Mouse (Mus musculus) midbrain, embryonic 13.5 days (tissue): ENCODE results near the gene Tsen54. TPM values are rescaled to one million over a fixed set of nuclear protein-coding genes. Genes with fewer than 3 reads are reported as not detected.

Experiments used
- ATAC-seq: fragments of 200-750 bp; cut with Nextera tagmentation; 2 replicates; pipeline ENCODE4 v1.8.0; 2017; ENCODE audit warnings: mild to moderate bottlenecking, moderate TSS enrichment, moderate library complexity
- H3K27ac ChIP-seq: fragments of 300-500 bp; sonication (generic); 2 replicates; pipeline ENCODE4 v1.5.1; 2015; ENCODE audit warnings: inconsistent platforms, mild to moderate bottlenecking, moderate library complexity
- H3K27me3 ChIP-seq: fragments of 300-500 bp; sonication (generic); 2 replicates; pipeline ENCODE4 v1.6.1; 2015; ENCODE audit warnings: mild to moderate bottlenecking, inconsistent platforms
- H3K36me3 ChIP-seq: fragments of 300-500 bp; sonication (generic); 2 replicates; pipeline ENCODE4 v1.6.1; 2015; ENCODE audit warnings: mild to moderate bottlenecking, inconsistent platforms
- H3K4me1 ChIP-seq: fragments of 300-500 bp; sonication (generic); replicated peaks from 2 replicates; pipeline ENCODE4 v1.6.1; 2015; ENCODE audit warnings: inconsistent platforms
- H3K4me2 ChIP-seq: fragments of 300-500 bp; sonication (generic); replicated peaks from 2 replicates; pipeline ENCODE4 v1.6.1; 2015; ENCODE audit warnings: moderate library complexity, mild to moderate bottlenecking, inconsistent platforms
- H3K4me3 ChIP-seq: fragments of 300-500 bp; sonication (generic); replicated peaks from 2 replicates; pipeline ENCODE4 v1.5.1; 2015; ENCODE audit warnings: mild to moderate bottlenecking, inconsistent platforms
- H3K9ac ChIP-seq: fragments of 300-500 bp; sonication (generic); replicated peaks from 2 replicates; pipeline ENCODE4 v1.6.1; 2015; ENCODE audit warnings: mild to moderate bottlenecking, inconsistent platforms
- H3K9me3 ChIP-seq: fragments of 300-500 bp; sonication (generic); 2 replicates; pipeline ENCODE4 v1.6.1; 2016; ENCODE audit warnings: mild to moderate bottlenecking, inconsistent platforms
- WGBS: fragments of 180-500 bp; shearing (Covaris S2); methylation state at CpG from one replicate; pipeline ENCODE4 v1.1.7; 2015; 5-methylcytosine and 5-hydroxymethylcytosine counted together
- polyA plus RNA-seq: library from polyadenylated mRNA; unstranded; fragments of >200 nt; fragmentation: Nextera tagmentation; extraction: Ambion mirVana; gene quantifications from 2 replicates; pipeline ENCODE4 v1.2.1, GENCODE M21; 2015

The Tsen54 gene
- polyA plus RNA-seq, result 24.8 and 25.8 TPM in 2 replicates

DNA sequence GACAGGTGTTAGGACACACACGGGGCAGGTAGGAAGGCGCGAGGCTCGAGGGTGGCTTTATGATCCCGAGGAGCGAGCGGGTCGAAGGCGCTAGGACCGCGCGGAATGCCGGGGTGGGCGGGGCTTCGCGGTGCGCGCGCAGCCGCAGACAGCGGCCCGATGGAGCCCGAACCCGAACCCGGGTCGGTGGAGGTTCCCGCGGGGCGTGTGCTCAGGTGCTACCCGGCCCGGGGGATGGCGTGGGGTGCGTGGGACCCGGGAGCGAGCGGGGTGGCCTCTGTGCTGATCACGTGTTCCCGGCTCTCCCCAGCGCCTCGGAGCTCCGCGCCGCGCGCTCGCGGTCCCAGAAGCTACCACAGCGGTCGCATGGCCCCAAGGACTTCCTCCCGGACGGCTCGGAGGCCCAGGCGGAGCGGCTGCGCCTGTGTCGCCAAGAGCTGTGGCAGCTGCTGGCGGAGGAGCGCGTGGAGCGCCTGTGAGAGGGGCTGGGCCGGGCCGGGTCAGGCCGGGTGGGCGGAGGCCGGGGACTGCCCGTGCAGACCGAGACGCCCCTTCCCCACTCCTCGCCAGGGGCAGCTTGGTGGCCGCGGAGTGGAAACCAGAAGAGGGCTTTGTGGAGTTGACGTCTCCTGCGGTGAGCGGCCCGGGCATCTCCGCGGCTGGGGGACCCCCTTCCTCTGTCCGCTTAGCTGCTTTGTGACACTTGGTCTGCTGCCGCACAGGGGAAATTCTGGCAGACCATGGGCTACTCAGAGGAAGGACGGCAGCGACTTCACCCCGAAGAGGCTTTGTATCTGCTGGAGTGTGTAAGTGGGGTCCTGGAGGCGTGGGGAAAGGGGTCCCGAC lies at the start of gene Tsen54:
Tsen54 (plus strand) TSS at position 120 of the 846 bp plus-strand sequence.
- H3K4me1 ChIP-seq, result peaks cover 52% of the 10 kb centered on the region
- peak within 1 kb of the TSS; percentile 93 for H3K4me2 ChIP-seq
- peak within 1 kb of the TSS; percentile 90 for H3K9ac ChIP-seq
- H3K27me3 ChIP-seq, result no peaks in the 10 kb centered on the region
- H3K9me3 ChIP-seq, result no peaks in the 10 kb centered on the region
- ATAC-seq, result peak; percentile 57
- H3K27ac ChIP-seq, result peak within 1 kb of the TSS; percentile 81
- peaks cover 37% of the 10 kb centered on the region for H3K36me3 ChIP-seq
- H3K4me3 ChIP-seq, result peak within 1 kb of the TSS; percentile 92
- 0% methylated on average over 71 of the region's 84 CpGs for WGBS

DNA sequence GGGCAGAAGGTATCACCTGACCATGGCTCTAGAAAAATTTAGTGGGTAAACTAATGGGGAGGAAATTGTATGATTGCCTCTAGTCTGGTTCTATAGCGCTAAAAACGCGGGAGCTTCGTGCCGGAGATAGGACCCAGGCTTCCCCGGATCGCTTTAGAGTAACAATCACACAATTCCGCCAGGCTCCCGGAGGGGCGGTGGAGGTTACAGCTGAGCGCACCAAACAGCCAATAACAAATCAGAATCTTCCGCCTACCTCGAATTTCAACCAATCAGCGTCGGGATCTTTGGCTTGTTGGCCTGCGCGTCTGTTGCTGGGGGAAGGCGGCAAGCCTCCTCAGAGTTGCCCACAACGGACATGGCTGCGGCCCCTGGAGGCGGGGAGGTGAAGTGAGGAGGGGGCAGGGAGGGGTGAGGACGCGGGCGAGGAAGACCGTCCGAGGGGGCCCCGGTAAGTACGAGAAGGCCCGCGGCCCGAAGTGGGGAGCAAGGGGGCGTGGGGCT lies 49.4 kb upstream of the Tsen54 start, which contains the start of gene Tmem94:
Tmem94 (plus strand) TSS at position 331 of the 504 bp plus-strand sequence.
- no peaks in the 10 kb centered on the region for H3K9me3 ChIP-seq
- peak within 1 kb of the TSS; percentile 81 for H3K4me2 ChIP-seq
- ATAC-seq, result peak; percentile 96
- H3K4me1 ChIP-seq, result peaks cover 35% of the 10 kb centered on the region
- under 1% methylated on average over 32 of the region's 32 CpGs for WGBS
- H3K9ac ChIP-seq, result peak within 1 kb of the TSS; percentile 93
- peak within 1 kb of the TSS; percentile 84 for H3K4me3 ChIP-seq
- no peaks in the 10 kb centered on the region for H3K27me3 ChIP-seq
- H3K27ac ChIP-seq, result peak within 1 kb of the TSS; percentile 92
- 0 out of 2 replicates have a peak, but pooled peaks cover 2% of the 10 kb centered on the region for H3K36me3 ChIP-seq

DNA sequence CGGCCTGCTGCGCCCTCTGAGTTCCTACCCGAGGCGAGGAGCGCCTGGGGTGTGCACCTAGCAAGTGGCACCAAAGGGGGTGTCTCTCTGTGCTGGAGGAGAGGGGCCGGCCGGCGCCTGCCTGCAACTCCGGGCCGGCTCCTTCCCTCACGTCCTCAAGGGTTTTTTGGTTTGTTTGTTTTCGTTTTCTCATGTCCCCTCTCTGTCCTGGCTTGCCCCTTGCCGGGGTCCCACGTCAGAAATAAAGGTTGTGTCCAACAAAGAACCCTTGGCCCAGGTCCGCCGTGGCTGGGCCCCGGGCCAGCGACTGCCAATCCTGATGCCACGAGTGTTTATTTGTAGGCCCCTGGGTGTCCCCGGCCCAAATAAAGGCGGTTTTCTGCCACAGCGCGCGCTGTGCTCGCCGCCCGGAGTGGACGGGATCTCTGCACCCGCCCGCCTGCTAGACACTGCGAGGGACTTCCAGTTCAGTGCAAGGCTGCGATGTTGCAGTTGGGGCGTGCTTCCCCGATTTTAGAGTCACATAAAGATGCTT lies 48.9 kb upstream of the Tsen54 start:
- no peaks in the 10 kb centered on the region for H3K9me3 ChIP-seq
- H3K9ac ChIP-seq, result peak overlapping the region; percentile 93
- no peaks in the 10 kb centered on the region for H3K27me3 ChIP-seq
- ATAC-seq, result peak; percentile 91
- 0 out of 2 replicates have a peak, but pooled peaks cover 2% of the 10 kb centered on the region for H3K36me3 ChIP-seq
- H3K4me3 ChIP-seq, result peak overlapping the region; percentile 84
- H3K4me1 ChIP-seq, result peaks cover 35% of the 10 kb centered on the region
- H3K4me2 ChIP-seq, result peak overlapping the region; percentile 81
- WGBS, result 0% methylated on average over 34 of the region's 34 CpGs
- H3K27ac ChIP-seq, result peak overlapping the region; percentile 92

DNA sequence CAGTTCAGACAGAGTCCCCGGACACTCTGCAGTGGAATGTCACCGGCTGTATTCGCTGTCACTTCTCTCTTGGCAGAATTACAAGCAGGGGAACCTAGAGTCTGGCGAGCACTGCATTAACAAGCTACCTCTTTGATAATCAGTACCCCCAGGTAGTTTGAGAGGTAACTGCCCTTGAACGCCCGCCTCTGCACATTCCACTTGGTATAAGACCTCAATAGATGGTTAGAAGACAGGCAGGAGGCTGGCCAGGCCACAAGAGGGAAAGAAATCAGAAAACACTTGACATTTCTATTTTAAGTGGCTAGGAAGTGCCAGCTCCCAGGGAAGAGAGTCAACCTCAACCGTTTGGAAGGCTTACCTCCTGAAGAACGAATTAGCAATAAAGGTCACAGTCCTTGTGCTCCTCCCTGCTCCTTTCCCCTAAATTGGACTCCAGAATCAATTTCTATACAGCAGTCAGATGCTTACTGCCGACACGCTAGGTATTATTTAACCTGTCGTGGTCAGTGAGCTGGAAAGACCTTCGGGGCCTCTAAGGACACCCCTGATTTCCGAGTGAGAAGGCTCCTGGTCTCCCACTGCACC lies 48.1 kb upstream of the Tsen54 start:
- 0 out of 2 replicates have a peak, but pooled peaks cover 2% of the 10 kb centered on the region for H3K36me3 ChIP-seq
- no peak for ATAC-seq
- WGBS, result 37% methylated on average over 13 of the region's 13 CpGs
- peak overlapping the region; percentile 93 for H3K9ac ChIP-seq
- H3K27ac ChIP-seq, result peak overlapping the region; percentile 92
- no peaks in the 10 kb centered on the region for H3K9me3 ChIP-seq
- H3K4me1 ChIP-seq, result peaks cover 35% of the 10 kb centered on the region
- H3K27me3 ChIP-seq, result no peaks in the 10 kb centered on the region
- H3K4me3 ChIP-seq, result peak overlapping the region; percentile 84
- H3K4me2 ChIP-seq, result peak overlapping the region; percentile 81

GRCm38 (mm10) chr11:115766981-115767380 lies 47.5 kb upstream of the Tsen54 start:
- Histone ChIP-seq H3K4me3 (no peak overlapping the region; the same call in 1 of the 2 replicates), H3K27ac (peak overlapping the region; percentile 92; the same call in 1 of the 2 replicates), H3K4me2 (peak overlapping the region; percentile 81), H3K27me3 (no peaks in the 10 kb centered on the region), H3K9me3 (no peaks in the 10 kb centered on the region), H3K4me1 (peaks cover 35% of the 10 kb centered on the region), H3K9ac (peak overlapping the region; percentile 93; the same call in 1 of the 2 replicates), H3K36me3 (0 out of 2 replicates have a peak, but pooled peaks cover 2% of the 10 kb centered on the region)
- no peak for ATAC-seq
- 89% methylated on average over 8 of the region's 8 CpGs for WGBS

GRCm38 (mm10) chr11:115768896-115769295 lies 45.6 kb upstream of the Tsen54 start:
- WGBS, result 95% methylated on average over 3 of the region's 3 CpGs
- Histone ChIP-seq H3K4me3 (no peak overlapping the region), H3K4me2 (no peak overlapping the region), H3K36me3 (peaks cover 6% of the 10 kb centered on the region; the same call in 1 of the 2 replicates), H3K9ac (no peak overlapping the region), H3K9me3 (no peaks in the 10 kb centered on the region), H3K27me3 (no peaks in the 10 kb centered on the region), H3K4me1 (peaks cover 35% of the 10 kb centered on the region), H3K27ac (peak overlapping the region; percentile 44; the same call in 1 of the 2 replicates)
- ATAC-seq, result no peak

- no peaks in the 10 kb centered on the region for H3K9me3 ChIP-seq
- H3K9ac ChIP-seq, result no peak overlapping the region
- H3K27ac ChIP-seq, result no peak overlapping the region
- WGBS, result 72% methylated on average over 4 of the region's 4 CpGs
- H3K36me3 ChIP-seq, result peaks cover 6% of the 10 kb centered on the region; the same call in 1 of the 2 replicates
- H3K27me3 ChIP-seq, result no peaks in the 10 kb centered on the region
- H3K4me3 ChIP-seq, result no peak overlapping the region
- no peak for ATAC-seq
- H3K4me2 ChIP-seq, result no peak overlapping the region
- peaks cover 46% of the 10 kb centered on the region for H3K4me1 ChIP-seq
Measured at GRCm38 (mm10) chr11:115774653-115775052, 39.9 kb upstream of the Tsen54 start.

DNA sequence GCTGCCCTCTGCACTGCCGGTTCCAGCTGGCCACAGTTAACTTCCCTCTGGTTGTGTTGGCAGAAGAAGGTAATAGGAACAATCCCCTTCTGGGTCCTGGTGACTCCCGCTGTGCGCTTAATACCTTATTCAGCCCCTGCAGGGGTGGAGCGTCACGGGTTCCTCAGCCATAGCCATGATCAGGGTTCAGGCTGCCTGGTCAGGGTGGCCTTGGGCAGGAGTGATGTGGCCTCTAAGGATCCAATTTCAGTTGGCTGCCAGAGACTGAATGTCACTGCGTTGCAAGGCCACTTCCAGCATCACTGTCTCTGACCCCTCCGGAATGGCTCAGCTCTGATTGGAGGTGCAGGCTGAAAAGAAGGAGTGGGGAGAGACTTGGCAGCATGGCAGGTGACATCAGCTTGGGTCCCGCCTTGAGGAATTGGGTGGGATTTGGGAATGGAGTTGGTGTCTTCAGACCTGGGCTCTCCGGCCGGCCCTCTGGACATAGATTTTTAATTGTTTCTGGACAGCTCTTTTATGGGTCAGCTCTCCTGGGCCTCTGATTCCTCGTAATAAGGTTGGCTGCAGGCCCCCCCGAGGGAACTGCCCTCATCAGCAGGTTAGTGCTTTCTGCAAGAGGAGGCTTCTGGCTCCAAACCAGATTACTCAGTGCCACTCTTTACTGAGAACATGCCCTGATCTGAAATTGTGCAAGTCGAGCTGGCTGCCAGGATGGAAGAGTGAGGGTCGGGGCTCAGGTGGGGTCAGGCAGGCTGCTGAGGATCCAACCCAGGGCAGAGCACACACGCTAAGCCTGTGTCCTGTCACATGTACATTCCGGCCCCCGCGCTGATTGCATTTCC lies 38.5 kb upstream of the Tsen54 start:
- ATAC-seq, result no peak
- WGBS, result 36% methylated on average over 18 of the region's 18 CpGs
- Histone ChIP-seq H3K4me3 (no peak overlapping the region), H3K4me1 (peaks cover 56% of the 10 kb centered on the region), H3K27me3 (no peaks in the 10 kb centered on the region), H3K9ac (no peak overlapping the region; the same call in 1 of the 2 replicates), H3K4me2 (no peak overlapping the region), H3K27ac (no peak overlapping the region), H3K9me3 (no peaks in the 10 kb centered on the region), H3K36me3 (peaks cover 4% of the 10 kb centered on the region; the same call in 1 of the 2 replicates)

- 44% methylated on average over 9 of the region's 9 CpGs for WGBS
- H3K4me1 ChIP-seq, result peaks cover 64% of the 10 kb centered on the region
Measured at GRCm38 (mm10) chr11:115776954-115777353, 37.6 kb upstream of the Tsen54 start.

DNA sequence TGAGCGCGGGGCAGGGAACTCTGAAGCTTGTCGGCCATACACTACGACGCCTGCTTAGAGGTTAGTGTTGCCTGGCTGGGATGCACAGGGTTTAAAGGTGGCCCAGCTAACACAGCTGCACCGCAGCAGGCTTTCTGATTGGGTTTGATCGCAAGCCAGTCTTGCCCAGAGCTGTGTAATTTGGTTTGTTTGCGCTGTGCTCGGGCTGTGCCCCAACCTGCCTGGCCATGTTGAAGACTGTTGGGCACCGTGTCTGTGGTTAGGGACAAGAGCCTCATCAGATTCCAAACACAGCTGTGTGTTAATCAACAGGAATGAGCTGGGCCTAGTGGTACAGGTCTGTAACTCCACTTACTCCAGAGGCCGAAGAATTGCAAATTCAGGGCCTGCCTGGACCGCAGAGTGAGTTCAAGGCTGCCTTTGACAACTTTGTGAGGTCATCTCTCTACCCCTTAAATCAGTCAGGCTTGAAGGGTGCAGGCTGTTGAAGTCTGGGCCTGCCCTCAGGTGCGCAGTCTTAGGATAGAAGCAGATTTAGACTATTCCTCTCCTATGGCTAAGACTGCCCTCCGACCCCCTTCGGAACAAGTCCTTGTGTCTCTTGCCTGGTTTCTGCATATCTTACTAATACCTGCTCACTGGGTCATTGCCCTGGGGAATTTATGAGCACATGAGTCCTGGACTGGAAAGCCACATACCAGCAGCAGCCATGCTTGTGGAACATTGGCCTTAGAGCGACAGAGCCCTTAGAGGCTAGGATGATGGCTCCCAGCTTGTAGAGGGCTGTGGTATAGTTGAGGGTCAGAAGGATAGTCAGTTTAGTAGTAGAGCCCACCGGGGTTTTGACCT lies 36.8 kb upstream of the Tsen54 start:
- H3K27me3 ChIP-seq, result no peaks in the 10 kb centered on the region
- no peak overlapping the region for H3K9ac ChIP-seq
- peaks cover 72% of the 10 kb centered on the region for H3K4me1 ChIP-seq
- peaks cover under 1% of the 10 kb centered on the region; the same call in 1 of the 2 replicates for H3K36me3 ChIP-seq
- 86% methylated on average over 17 of the region's 17 CpGs for whole genome bisulfite sequencing
- H3K27ac ChIP-seq, result peak overlapping the region; percentile 9; the same call in 1 of the 2 replicates
- ATAC-seq, result no peak
- no peak overlapping the region for H3K4me3 ChIP-seq
- H3K9me3 ChIP-seq, result no peaks in the 10 kb centered on the region
- no peak overlapping the region for H3K4me2 ChIP-seq

More at GRCm38 (mm10) chr11:115776954-115777353, 37.6 kb upstream of the Tsen54 start:
- Histone ChIP-seq H3K9ac (no peak overlapping the region), H3K27me3 (no peaks in the 10 kb centered on the region), H3K4me2 (no peak overlapping the region), H3K9me3 (no peaks in the 10 kb centered on the region), H3K27ac (peak overlapping the region; percentile 9; the same call in 1 of the 2 replicates), H3K4me3 (no peak overlapping the region), H3K36me3 (peaks cover 4% of the 10 kb centered on the region)
- no peak for ATAC-seq
